Mouse (Mus musculus): ENCODE measurements around the gene C1qtnf2. TPM values are rescaled to one million over a fixed set of nuclear protein-coding genes. Genes with fewer than 3 reads are reported as not detected.

C1qtnf2 gene
- 3.4 and 4.1 TPM in 2 replicates for polyA plus RNA-seq (2015; fragmentation: Nextera tagmentation; extraction: Ambion mirVana)

- ATAC-seq (ENCODE audit: low read depth): peak; percentile 70
- Histone ChIP-seq H3K4me1 (replicated peaks; ENCODE audit: control insufficient read depth, insufficient read depth, low read length) (peaks cover 14% of the 10 kb centered on the region), H3K9me3 (ENCODE audit: control insufficient read depth, low read length) (no peaks in the 10 kb centered on the region), H3K27me3 (ENCODE audit: control insufficient read depth, insufficient read depth, low read depth, low read length) (no peaks in the 10 kb centered on the region), H3K36me3 (ENCODE audit: control insufficient read depth, insufficient read depth, low read length) (no peaks in the 10 kb centered on the region), H3K9ac (ENCODE audit: low read length) (peak within 1 kb of the TSS; percentile 53), H3K4me2 (ENCODE audit: low read depth, low read length) (peak within 1 kb of the TSS; percentile 78), H3K27ac (ENCODE audit: low read length) (no peak within 1 kb of the TSS), H3K4me3 (ENCODE audit: low read length) (peak within 1 kb of the TSS; percentile 41)
- WGBS: 2% methylated on average over 24 of the region's 24 CpGs
Measured at GRCm38 (mm10) chr11:43474225-43474774, at the start of gene C1qtnf2. Gene C1qtnf2, plus strand, starts transcription at chr11:43474276.

DNA sequence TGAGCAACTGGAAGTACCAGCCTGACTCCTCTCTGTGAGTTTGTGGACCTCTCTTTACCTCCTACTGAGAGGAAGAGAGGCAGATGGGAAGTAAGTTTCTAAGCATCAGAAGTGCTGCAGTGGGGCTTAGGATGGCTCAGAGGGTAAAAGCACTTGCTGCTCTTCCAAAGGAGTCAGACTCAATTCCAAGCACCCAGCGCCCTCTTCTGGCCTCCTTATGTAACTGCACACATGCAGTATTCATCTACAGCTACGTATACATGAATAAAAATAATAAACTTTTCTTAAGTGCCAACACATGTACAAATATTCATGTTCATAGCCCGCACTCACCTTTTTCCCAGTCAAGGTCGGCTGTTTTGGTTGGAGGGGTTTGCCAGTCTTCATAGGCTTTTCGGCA lies 49.7 kb upstream of the C1qtnf2 start:
- no peak overlapping the region for H3K27ac ChIP-seq (ENCODE audit: low read length)
- no peak overlapping the region for H3K4me3 ChIP-seq (ENCODE audit: low read length)
- WGBS: 80% methylated on average over 5 of the region's 5 CpGs

GRCm38 (mm10) chr11:43425166-43425709 lies 48.8 kb upstream of the C1qtnf2 start:
- Histone ChIP-seq H3K27ac (ENCODE audit: low read length) (no peak overlapping the region), H3K4me3 (ENCODE audit: low read length) (peak overlapping the region; percentile 58), H3K9ac (ENCODE audit: low read length) (peak overlapping the region; percentile 70), H3K9me3 (ENCODE audit: control insufficient read depth, low read length) (no peaks in the 10 kb centered on the region), H3K36me3 (ENCODE audit: control insufficient read depth, insufficient read depth, low read length) (no peaks in the 10 kb centered on the region), H3K4me2 (ENCODE audit: low read depth, low read length) (peak overlapping the region; percentile 48), H3K4me1 (replicated peaks; ENCODE audit: control insufficient read depth, insufficient read depth, low read length) (peaks cover 9% of the 10 kb centered on the region), H3K27me3 (ENCODE audit: control insufficient read depth, insufficient read depth, low read depth, low read length) (no peaks in the 10 kb centered on the region)
- 77% methylated on average over 9 of the region's 9 CpGs for WGBS
- peak; percentile 2; the same call in 1 of the 2 replicates for ATAC-seq (ENCODE audit: low read depth)

More for the DNA sequence above, 49.7 kb upstream of the C1qtnf2 start:
- Histone ChIP-seq H3K9me3 (ENCODE audit: control insufficient read depth, low read length) (no peaks in the 10 kb centered on the region), H3K4me2 (ENCODE audit: low read depth, low read length) (no peak overlapping the region), H3K9ac (ENCODE audit: low read length) (no peak overlapping the region), H3K4me1 (replicated peaks; ENCODE audit: control insufficient read depth, insufficient read depth, low read length) (peaks cover 9% of the 10 kb centered on the region), H3K27me3 (ENCODE audit: control insufficient read depth, insufficient read depth, low read depth, low read length) (no peaks in the 10 kb centered on the region), H3K36me3 (ENCODE audit: control insufficient read depth, insufficient read depth, low read length) (no peaks in the 10 kb centered on the region)
- ATAC-seq (ENCODE audit: low read depth): no peak

GRCm38 (mm10) chr11:43425824-43426413 lies 48.2 kb upstream of the C1qtnf2 start, which contains the start of gene Pttg1:
Gene Pttg1, minus strand, starts transcription at chr11:43426251.
- H3K4me1 ChIP-seq (replicated peaks; ENCODE audit: control insufficient read depth, insufficient read depth, low read length): peaks cover 9% of the 10 kb centered on the region
- H3K36me3 ChIP-seq (ENCODE audit: control insufficient read depth, insufficient read depth, low read length): no peaks in the 10 kb centered on the region
- H3K27ac ChIP-seq (ENCODE audit: low read length): peak within 1 kb of the TSS; percentile 61
- peak within 1 kb of the TSS; percentile 70 for H3K9ac ChIP-seq (ENCODE audit: low read length)
- WGBS: 3% methylated on average over 27 of the region's 27 CpGs
- H3K27me3 ChIP-seq (ENCODE audit: control insufficient read depth, insufficient read depth, low read depth, low read length): no peaks in the 10 kb centered on the region
- H3K9me3 ChIP-seq (ENCODE audit: control insufficient read depth, low read length): no peaks in the 10 kb centered on the region
- peak within 1 kb of the TSS; percentile 48 for H3K4me2 ChIP-seq (ENCODE audit: low read depth, low read length)
- H3K4me3 ChIP-seq (ENCODE audit: low read length): peak within 1 kb of the TSS; percentile 58
- ATAC-seq (ENCODE audit: low read depth): peak; percentile 98

DNA sequence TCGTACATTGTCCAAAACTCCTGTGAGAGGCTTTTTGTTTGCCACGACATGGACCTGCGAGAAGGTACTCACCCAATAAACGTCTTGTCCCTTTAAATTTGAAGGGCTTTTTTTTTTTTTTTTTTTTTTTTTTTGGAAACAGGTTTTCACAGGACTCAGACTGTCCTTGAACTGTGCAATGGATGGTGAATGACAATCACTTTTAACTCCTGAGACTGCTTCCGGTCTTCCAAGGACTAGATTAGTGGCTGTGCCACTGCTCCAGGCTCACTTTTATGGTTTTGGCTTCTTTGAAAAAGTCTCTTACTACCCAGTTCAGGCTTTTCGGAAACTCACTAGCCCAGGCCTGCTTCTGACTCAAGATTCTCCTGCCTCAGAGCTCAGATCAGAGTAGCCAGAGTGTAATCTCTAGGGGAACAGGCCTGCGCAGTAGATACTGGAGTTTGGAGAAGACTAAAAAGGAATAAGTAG lies 47.6 kb upstream of the C1qtnf2 start:
- peak overlapping the region; percentile 48 for H3K4me2 ChIP-seq (ENCODE audit: low read depth, low read length)
- peaks cover 9% of the 10 kb centered on the region for H3K4me1 ChIP-seq (replicated peaks; ENCODE audit: control insufficient read depth, insufficient read depth, low read length)
- ATAC-seq (ENCODE audit: low read depth): peak; percentile 53
- no peaks in the 10 kb centered on the region for H3K27me3 ChIP-seq (ENCODE audit: control insufficient read depth, insufficient read depth, low read depth, low read length)
- peak overlapping the region; percentile 61 for H3K27ac ChIP-seq (ENCODE audit: low read length)
- H3K36me3 ChIP-seq (ENCODE audit: control insufficient read depth, insufficient read depth, low read length): no peaks in the 10 kb centered on the region
- 19% methylated on average over 7 of the region's 7 CpGs for WGBS
- H3K4me3 ChIP-seq (ENCODE audit: low read length): peak overlapping the region; percentile 58
- H3K9ac ChIP-seq (ENCODE audit: low read length): peak overlapping the region; percentile 70
- no peaks in the 10 kb centered on the region for H3K9me3 ChIP-seq (ENCODE audit: control insufficient read depth, low read length)

- Histone ChIP-seq H3K4me1 (replicated peaks; ENCODE audit: control insufficient read depth, insufficient read depth, low read length) (peaks cover 6% of the 10 kb centered on the region), H3K36me3 (ENCODE audit: control insufficient read depth, insufficient read depth, low read length) (peaks cover 6% of the 10 kb centered on the region; the same call in 1 of the 2 replicates), H3K27ac (ENCODE audit: low read length) (peak within 1 kb of the TSS; percentile 47; the same call in 1 of the 2 replicates), H3K9ac (ENCODE audit: low read length) (peak within 1 kb of the TSS; percentile 88), H3K27me3 (ENCODE audit: control insufficient read depth, insufficient read depth, low read depth, low read length) (no peaks in the 10 kb centered on the region), H3K4me2 (ENCODE audit: low read depth, low read length) (peak within 1 kb of the TSS; percentile 72), H3K4me3 (ENCODE audit: low read length) (peak within 1 kb of the TSS; percentile 88), H3K9me3 (ENCODE audit: control insufficient read depth, low read length) (no peaks in the 10 kb centered on the region)
- ATAC-seq (ENCODE audit: low read depth): peak; percentile 86
- 8% methylated on average over 38 of the region's 38 CpGs for WGBS
Measured at GRCm38 (mm10) chr11:43433254-43434023, 40.6 kb upstream of the C1qtnf2 start, which contains the start of gene Slu7. Gene Slu7, plus strand, starts transcription at chr11:43433744.

GRCm38 (mm10) chr11:43434024-43434407 lies 40.1 kb upstream of the C1qtnf2 start:
- H3K9ac ChIP-seq (ENCODE audit: low read length): peak overlapping the region; percentile 88
- peak overlapping the region; percentile 72 for H3K4me2 ChIP-seq (ENCODE audit: low read depth, low read length)
- H3K4me3 ChIP-seq (ENCODE audit: low read length): peak overlapping the region; percentile 88
- 1% methylated on average over 9 of the region's 9 CpGs for WGBS
- peak overlapping the region; percentile 47; the same call in 1 of the 2 replicates for H3K27ac ChIP-seq (ENCODE audit: low read length)
- peaks cover 6% of the 10 kb centered on the region for H3K4me1 ChIP-seq (replicated peaks; ENCODE audit: control insufficient read depth, insufficient read depth, low read length)
- H3K36me3 ChIP-seq (ENCODE audit: control insufficient read depth, insufficient read depth, low read length): peaks cover 11% of the 10 kb centered on the region
- ATAC-seq (ENCODE audit: low read depth): peak; percentile 46
- H3K9me3 ChIP-seq (ENCODE audit: control insufficient read depth, low read length): no peaks in the 10 kb centered on the region
- no peaks in the 10 kb centered on the region for H3K27me3 ChIP-seq (ENCODE audit: control insufficient read depth, insufficient read depth, low read depth, low read length)

- no peaks in the 10 kb centered on the region for H3K27me3 ChIP-seq (ENCODE audit: control insufficient read depth, insufficient read depth, low read depth, low read length)
- 91% methylated on average over 10 of the region's 10 CpGs for WGBS
- H3K4me3 ChIP-seq (ENCODE audit: low read length): no peak overlapping the region
- H3K27ac ChIP-seq (ENCODE audit: low read length): no peak overlapping the region
- no peaks in the 10 kb centered on the region for H3K9me3 ChIP-seq (ENCODE audit: control insufficient read depth, low read length)
- no peak for ATAC-seq (ENCODE audit: low read depth)
- H3K4me1 ChIP-seq (replicated peaks; ENCODE audit: control insufficient read depth, insufficient read depth, low read length): no peaks in the 10 kb centered on the region
- H3K4me2 ChIP-seq (ENCODE audit: low read depth, low read length): no peak overlapping the region
- H3K9ac ChIP-seq (ENCODE audit: low read length): no peak overlapping the region
- peaks cover 70% of the 10 kb centered on the region for H3K36me3 ChIP-seq (ENCODE audit: control insufficient read depth, insufficient read depth, low read length)
Measured at GRCm38 (mm10) chr11:43441121-43441520, 33.0 kb upstream of the C1qtnf2 start.

DNA sequence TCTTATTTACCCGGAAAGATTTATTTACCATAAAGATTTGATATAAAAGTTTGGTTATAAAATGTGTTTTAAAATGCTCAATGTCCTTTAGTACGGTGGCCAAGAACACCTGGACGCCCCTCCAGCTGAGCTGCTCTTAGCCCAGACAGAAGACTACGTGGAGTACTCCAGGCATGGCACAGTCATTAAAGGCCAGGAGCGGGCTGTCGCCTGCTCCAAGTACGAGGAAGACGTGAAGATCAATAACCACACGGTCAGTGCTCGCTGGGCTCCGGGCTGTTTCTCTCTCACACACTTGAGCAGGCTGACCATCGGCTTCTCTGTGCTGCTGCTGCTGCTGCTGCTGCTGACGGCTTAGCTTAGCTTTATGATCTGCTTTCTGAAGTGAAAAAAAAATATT lies 30.9 kb upstream of the C1qtnf2 start:
- WGBS: 92% methylated on average over 13 of the region's 13 CpGs
- no peak overlapping the region for H3K4me3 ChIP-seq (ENCODE audit: low read length)
- ATAC-seq (ENCODE audit: low read depth): no peak

More for the DNA sequence above, 30.9 kb upstream of the C1qtnf2 start:
- peaks cover 75% of the 10 kb centered on the region for H3K36me3 ChIP-seq (ENCODE audit: control insufficient read depth, insufficient read depth, low read length)
- H3K27ac ChIP-seq (ENCODE audit: low read length): no peak overlapping the region
- no peaks in the 10 kb centered on the region for H3K27me3 ChIP-seq (ENCODE audit: control insufficient read depth, insufficient read depth, low read depth, low read length)
- no peaks in the 10 kb centered on the region for H3K9me3 ChIP-seq (ENCODE audit: control insufficient read depth, low read length)
- H3K9ac ChIP-seq (ENCODE audit: low read length): no peak overlapping the region
- H3K4me1 ChIP-seq (replicated peaks; ENCODE audit: control insufficient read depth, insufficient read depth, low read length): no peaks in the 10 kb centered on the region
- H3K4me2 ChIP-seq (ENCODE audit: low read depth, low read length): no peak overlapping the region
